Mouse (Mus musculus): ENCODE results near the gene Olfm2.

Olfm2 gene

GRCm38 (mm10) chr9:20745129-20745966, 801 bp downstream of the Olfm2 start:
- DNase-seq, result no peak

GRCm38 (mm10) chr9:20743946-20744738, 2.0 kb downstream of the Olfm2 start:
- peak in 1 of 2 experiments; percentile 12 for DNase-seq

GRCm38 (mm10) chr9:20740407-20740806, 5.7 kb downstream of the Olfm2 start:
- peak; percentile 61 to 73 for DNase-seq

GRCm38 (mm10) chr9:20738251-20738999, 7.7 kb downstream of the Olfm2 start:
- no peak for DNase-seq

GRCm38 (mm10) chr9:20737227-20737626, 8.9 kb downstream of the Olfm2 start:
- no peak for DNase-seq

GRCm38 (mm10) chr9:20734692-20735091, 11.5 kb downstream of the Olfm2 start:
- no peak for DNase-seq

GRCm38 (mm10) chr9:20731797-20732196, 14.4 kb downstream of the Olfm2 start:
- DNase-seq, result no peak

- DNase-seq, result no peak
Observed at GRCm38 (mm10) chr9:20729451-20729850, 16.7 kb downstream of the Olfm2 start.

GRCm38 (mm10) chr9:20727601-20728113, 18.5 kb downstream of the Olfm2 start:
- DNase-seq, result no peak

- DNase-seq, result no peak
Observed at GRCm38 (mm10) chr9:20726859-20727600, 19.1 kb downstream of the Olfm2 start.

GRCm38 (mm10) chr9:20726134-20726858, 19.9 kb downstream of the Olfm2 start:
- no peak for DNase-seq

- DNase-seq, result no peak
Observed at GRCm38 (mm10) chr9:20721582-20721981, 24.6 kb downstream of the Olfm2 start.

GRCm38 (mm10) chr9:20715332-20715731, 30.8 kb downstream of the Olfm2 start:
- no peak for DNase-seq

- DNase-seq, result no peak
Observed at GRCm38 (mm10) chr9:20713478-20713987, 32.6 kb downstream of the Olfm2 start.

- peak in 1 of 2 experiments; percentile 6 for DNase-seq
Observed at GRCm38 (mm10) chr9:20712934-20713477, 33.1 kb downstream of the Olfm2 start.

GRCm38 (mm10) chr9:20710471-20710870, 35.7 kb downstream of the Olfm2 start:
- DNase-seq, result no peak

GRCm38 (mm10) chr9:20705981-20706380, 40.2 kb downstream of the Olfm2 start:
- DNase-seq, result no peak

GRCm38 (mm10) chr9:20705420-20705819, 40.7 kb downstream of the Olfm2 start:
- DNase-seq, result no peak

GRCm38 (mm10) chr9:20703832-20704380, 42.2 kb downstream of the Olfm2 start:
- no peak for DNase-seq

- DNase-seq, result no peak
Observed at GRCm38 (mm10) chr9:20697466-20697865, 48.7 kb downstream of the Olfm2 start.
